Mouse (Mus musculus) kidney, adult 11 months (tissue): ENCODE data around the gene Ypel3.
"Not testable (repeated sequence)": the region's sequence is repeated elsewhere in the genome, so short reads cannot be mapped to it uniquely, and the experiment has no call there.

ENCODE experiments used
- DNase-seq: peaks from one replicate; pipeline ENCODE4 v3.0.0; 2022

Gene Ypel3

GRCm38 (mm10) chr7:126767001-126767400 lies 9.8 kb upstream of the Ypel3 start:
- no peak for DNase-seq

- DNase-seq: no peak
These were observed 6.0 kb upstream of the Ypel3 start for GRCm38 (mm10) chr7:126770784-126771183.

GRCm38 (mm10) chr7:126773351-126773750 lies 3.4 kb upstream of the Ypel3 start:
- no peak for DNase-seq

- DNase-seq: no peak
These were observed 2.3 kb upstream of the Ypel3 start for GRCm38 (mm10) chr7:126774463-126774862.

GRCm38 (mm10) chr7:126775185-126775977 lies 1.4 kb upstream of the Ypel3 start:
- DNase-seq: no peak

- no peak for DNase-seq
These were observed 849 bp upstream of the Ypel3 start for GRCm38 (mm10) chr7:126775978-126776234.

GRCm38 (mm10) chr7:126777476-126777875 lies 721 bp downstream of the Ypel3 start:
- DNase-seq: peak; percentile 52

GRCm38 (mm10) chr7:126778147-126778546 lies 1.4 kb downstream of the Ypel3 start:
- no peak for DNase-seq

- DNase-seq: not testable (repeated sequence)
These were observed 2.3 kb downstream of the Ypel3 start for GRCm38 (mm10) chr7:126779101-126779500.

GRCm38 (mm10) chr7:126779983-126780970 lies 3.5 kb downstream of the Ypel3 start:
- peak; percentile 83 for DNase-seq

GRCm38 (mm10) chr7:126780971-126781635 lies 4.3 kb downstream of the Ypel3 start, which contains the start of gene Tbx6:
TSS of gene Tbx6 (plus strand) at chr7:126781483.
- DNase-seq: no peak

GRCm38 (mm10) chr7:126781661-126782370 lies 5.1 kb downstream of the Ypel3 start:
- DNase-seq: no peak

GRCm38 (mm10) chr7:126782693-126783092 lies 5.9 kb downstream of the Ypel3 start:
- DNase-seq: no peak

GRCm38 (mm10) chr7:126784469-126784868 lies 7.7 kb downstream of the Ypel3 start:
- DNase-seq: no peak

- DNase-seq: no peak
These were observed 8.3 kb downstream of the Ypel3 start for GRCm38 (mm10) chr7:126785056-126785455.

- no peak for DNase-seq
These were observed 9.4 kb downstream of the Ypel3 start for GRCm38 (mm10) chr7:126786142-126786541.

- DNase-seq: no peak
These were observed 12.4 kb downstream of the Ypel3 start for GRCm38 (mm10) chr7:126789141-126789540.

- peak; percentile 95 for DNase-seq
These were observed 15.3 kb downstream of the Ypel3 start, which contains the start of gene Ppp4c for GRCm38 (mm10) chr7:126791851-126792720. TSS of gene Ppp4c (minus strand) at chr7:126792496.

GRCm38 (mm10) chr7:126792721-126793443 lies 16.1 kb downstream of the Ypel3 start:
- DNase-seq: no peak

GRCm38 (mm10) chr7:126793456-126794270 lies 16.9 kb downstream of the Ypel3 start:
- no peak for DNase-seq
